Mouse (Mus musculus): ENCODE results near the gene Ppp1r21. TPM values are rescaled to one million over a fixed set of nuclear protein-coding genes. Genes with fewer than 3 reads are reported as not detected.

Ppp1r21 gene
- total RNA-seq, 2 experiments from 2014 or later: 80.3 to 81.6 TPM

GRCm38 (mm10) chr17:88527781-88528180 lies 2.1 kb upstream of the Ppp1r21 start:
- DNase-seq (ENCODE audit: low spot score in 2 of 2): peak in 1 of 2 experiments; percentile 77

GRCm38 (mm10) chr17:88530236-88530619 lies 310 bp downstream of the Ppp1r21 start:
- DNase-seq (ENCODE audit: low spot score in 2 of 2): peak in 1 of 2 experiments; percentile 26

GRCm38 (mm10) chr17:88530667-88531066 lies 749 bp downstream of the Ppp1r21 start:
- no peak for DNase-seq (ENCODE audit: low spot score in 2 of 2)

DNA sequence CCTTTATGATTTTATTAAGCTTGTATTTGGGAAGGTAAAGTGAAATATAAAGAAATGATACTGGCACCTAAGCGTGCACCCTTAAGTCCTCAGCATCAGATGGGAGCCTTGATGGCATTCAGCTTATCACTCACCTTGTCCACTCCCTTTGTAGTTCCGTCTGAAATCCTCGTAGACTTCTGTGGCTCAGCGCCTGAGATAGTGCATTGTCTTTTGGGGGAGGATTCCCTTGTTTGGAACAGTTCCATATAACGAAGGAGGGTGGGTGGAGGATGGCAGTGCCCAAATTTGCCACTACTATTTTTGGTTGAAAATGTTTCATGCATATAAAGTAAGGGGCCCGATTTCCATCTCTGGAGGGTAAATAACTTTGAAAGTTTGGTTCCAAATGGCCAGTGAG lies 1.3 kb downstream of the Ppp1r21 start:
- DNase-seq (ENCODE audit: low spot score in 2 of 2): no peak

GRCm38 (mm10) chr17:88537842-88538430 lies 8.0 kb downstream of the Ppp1r21 start:
- DNase-seq (ENCODE audit: low spot score in 2 of 2): no peak

DNA sequence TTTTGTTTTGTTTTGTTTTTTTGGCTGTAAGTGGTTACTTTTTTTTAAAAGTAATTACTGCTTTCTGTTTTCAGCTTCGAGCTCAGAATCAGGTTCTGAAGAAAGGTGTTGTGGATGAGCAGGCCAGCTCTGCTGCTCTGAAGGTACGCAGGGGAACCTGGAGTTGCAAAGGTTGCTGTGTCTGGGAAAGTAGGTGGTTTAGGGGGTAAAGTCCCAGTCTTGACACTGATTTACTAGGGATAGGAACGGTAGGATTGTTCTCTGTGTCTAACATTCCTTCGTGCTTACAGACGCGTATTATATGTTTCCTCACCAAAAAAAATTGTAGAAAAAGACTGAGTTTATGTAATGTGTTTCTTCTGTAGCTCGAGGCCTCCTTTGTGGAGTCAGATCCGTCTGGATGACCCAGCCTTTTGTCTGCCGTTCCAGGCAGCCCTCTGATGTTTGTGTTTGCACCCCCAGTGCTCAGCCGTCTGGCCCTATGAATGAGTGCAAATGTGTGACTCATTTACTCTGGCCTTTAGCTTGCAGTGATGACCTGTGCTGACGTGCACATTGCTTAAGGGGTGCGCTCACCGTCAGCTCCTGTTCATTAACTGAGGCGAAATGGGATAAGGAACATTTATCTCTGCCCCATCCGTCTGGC lies 13.0 kb downstream of the Ppp1r21 start:
- no peak for DNase-seq (ENCODE audit: low spot score in 2 of 2)

GRCm38 (mm10) chr17:88543417-88543782 lies 13.5 kb downstream of the Ppp1r21 start:
- DNase-seq (ENCODE audit: low spot score in 2 of 2): no peak

DNA sequence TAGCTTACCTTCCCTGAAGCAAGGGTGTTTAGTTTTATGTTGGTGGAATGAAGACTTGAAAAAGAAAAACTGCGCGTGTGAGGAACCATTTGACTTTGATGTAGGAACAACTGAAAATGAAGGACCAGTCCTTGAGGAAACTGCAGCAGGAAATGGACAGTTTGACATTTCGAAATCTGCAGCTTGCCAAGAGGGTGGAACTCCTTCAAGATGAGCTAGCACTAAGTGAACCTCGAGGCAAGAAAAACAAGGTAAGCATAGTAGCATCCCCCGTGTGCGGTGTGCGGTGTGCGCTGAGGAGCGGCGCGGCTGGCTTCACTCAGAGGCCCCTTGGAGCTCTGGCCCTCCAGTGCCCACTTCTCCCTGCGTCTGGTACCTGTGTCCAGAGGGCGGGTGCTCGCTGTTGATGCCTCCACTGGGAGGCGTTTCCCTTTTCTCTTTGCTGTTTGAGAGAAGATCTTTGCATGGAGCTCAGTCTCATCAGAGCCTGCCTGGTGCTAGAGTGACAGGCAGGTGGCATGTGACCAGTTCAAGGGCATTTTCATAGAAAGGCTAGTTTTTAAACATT lies 15.4 kb downstream of the Ppp1r21 start:
- no peak for DNase-seq (ENCODE audit: low spot score in 2 of 2)

- no peak for DNase-seq (ENCODE audit: low spot score in 2 of 2)
Measured at GRCm38 (mm10) chr17:88546745-88547144, 16.8 kb downstream of the Ppp1r21 start.

- no peak for DNase-seq (ENCODE audit: low spot score in 2 of 2)
Measured at GRCm38 (mm10) chr17:88549411-88550191, 19.7 kb downstream of the Ppp1r21 start.

DNA sequence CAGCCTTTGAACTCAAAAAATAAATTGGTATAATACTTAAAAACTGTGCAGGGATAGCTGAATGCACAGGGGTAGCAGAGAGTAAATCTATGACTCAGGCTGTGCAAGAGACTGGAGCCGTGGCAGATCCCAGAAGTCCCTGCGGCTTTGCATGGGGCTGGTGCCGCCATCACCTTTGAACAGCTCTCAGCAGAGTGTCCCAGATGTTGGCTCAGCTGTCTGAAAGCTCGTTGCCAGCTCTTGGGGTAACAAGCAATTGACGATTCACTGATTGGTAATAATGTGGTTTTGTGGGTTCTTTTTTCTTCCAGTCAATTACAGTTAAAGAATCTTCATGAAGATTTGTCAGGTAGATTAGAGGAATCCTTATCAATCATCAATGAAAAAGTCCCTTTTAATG lies 20.4 kb downstream of the Ppp1r21 start:
- DNase-seq (ENCODE audit: low spot score in 2 of 2): no peak

GRCm38 (mm10) chr17:88550981-88551940 lies 21.3 kb downstream of the Ppp1r21 start:
- no peak for DNase-seq (ENCODE audit: low spot score in 2 of 2)

- DNase-seq (ENCODE audit: low spot score in 2 of 2): no peak
Measured at GRCm38 (mm10) chr17:88552556-88552955, 22.6 kb downstream of the Ppp1r21 start.

GRCm38 (mm10) chr17:88553001-88553449 lies 23.1 kb downstream of the Ppp1r21 start:
- no peak for DNase-seq (ENCODE audit: low spot score in 2 of 2)

DNA sequence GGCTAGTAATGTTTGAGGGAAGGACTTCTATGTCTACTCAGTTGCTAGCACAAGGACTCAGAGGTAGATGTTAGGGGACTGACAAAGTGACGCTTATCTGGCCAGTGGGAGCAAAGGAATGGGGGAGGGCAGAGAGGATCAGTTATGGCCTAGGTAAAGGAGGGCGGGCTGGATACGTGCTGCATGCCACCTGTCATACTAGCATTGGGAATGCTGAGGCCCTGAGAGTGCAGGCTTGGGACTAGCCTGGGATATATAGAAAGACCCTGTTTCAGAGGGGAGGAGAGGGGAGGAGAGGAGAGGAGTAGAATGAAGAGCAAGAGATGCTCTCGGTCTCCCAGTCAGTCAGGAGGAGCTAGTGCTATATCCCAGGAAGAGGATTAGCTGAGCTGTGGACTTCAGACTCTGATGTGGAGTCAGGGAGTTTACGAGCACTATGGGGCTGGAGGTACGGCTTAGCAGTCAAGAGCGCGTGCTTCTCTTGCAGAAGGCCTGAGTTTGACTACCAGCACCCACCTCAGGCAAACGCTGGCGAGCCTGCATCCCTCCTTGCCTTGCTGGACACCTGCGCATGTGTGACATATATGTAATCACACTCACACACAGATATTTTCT lies 23.7 kb downstream of the Ppp1r21 start:
- DNase-seq (ENCODE audit: low spot score in 2 of 2): no peak

- DNase-seq (ENCODE audit: low spot score in 2 of 2): no peak
Measured at GRCm38 (mm10) chr17:88556176-88556575, 26.3 kb downstream of the Ppp1r21 start.

DNA sequence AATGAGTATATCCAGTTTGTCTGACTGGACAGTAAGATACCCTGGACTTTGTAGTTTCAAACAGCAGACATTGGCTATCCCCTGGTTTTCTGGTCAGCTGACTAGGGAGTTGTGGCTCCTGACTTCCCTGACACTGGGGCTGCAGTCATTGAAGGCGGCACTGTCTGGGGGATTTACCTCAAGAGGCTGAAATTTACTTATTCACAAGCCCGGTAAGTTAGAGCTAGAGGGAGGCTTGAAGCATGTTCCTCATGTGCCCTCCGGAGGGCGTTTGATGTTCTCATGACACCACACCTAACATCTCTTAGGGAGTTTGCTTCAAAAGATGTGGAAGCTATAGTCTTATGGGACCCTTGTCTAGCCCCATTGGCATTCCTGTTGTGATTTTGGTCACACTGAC lies 26.8 kb downstream of the Ppp1r21 start:
- DNase-seq (ENCODE audit: low spot score in 2 of 2): no peak

GRCm38 (mm10) chr17:88558168-88558842 lies 28.4 kb downstream of the Ppp1r21 start:
- peak; percentile 48 to 84 for DNase-seq (ENCODE audit: low spot score in 2 of 2)

DNA sequence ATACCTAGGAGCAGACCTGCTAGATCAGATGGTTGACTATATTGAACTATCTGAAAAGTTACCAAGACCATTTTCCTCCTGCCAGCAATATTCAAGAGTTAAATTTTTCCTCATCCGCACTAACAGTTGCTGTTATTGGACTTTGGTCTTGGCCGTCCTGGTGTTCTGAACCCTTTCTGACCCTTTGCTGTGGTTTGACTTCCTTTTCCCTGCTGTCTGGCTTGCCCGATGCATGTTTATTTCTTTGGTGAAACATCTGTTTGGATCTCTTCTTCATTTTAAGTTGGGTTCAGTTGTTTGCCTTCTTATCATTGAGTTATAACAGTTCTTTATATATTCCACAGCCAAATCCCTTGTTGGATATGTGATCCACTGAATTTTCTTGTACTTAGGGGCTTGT lies 33.7 kb downstream of the Ppp1r21 start:
- DNase-seq (ENCODE audit: low spot score in 2 of 2): no peak
